Mouse (Mus musculus) kidney, embryonic 16.5 days (tissue): ENCODE results near the gene Erich3. TPM values are rescaled to one million over a fixed set of nuclear protein-coding genes. Genes with fewer than 3 reads are reported as not detected.

Source experiments
- ATAC-seq: fragments of 200-750 bp; cut with Nextera tagmentation; 2 replicates; pipeline ENCODE4 v1.8.0; 2017; ENCODE audit warnings: moderate TSS enrichment; ENCODE audit not compliant: low FRiP score, low TSS enrichment
- H3K27ac ChIP-seq: fragments of 300-500 bp; sonication (generic); 2 replicates; pipeline ENCODE4 v1.5.1; 2014; ENCODE audit warnings: low read length
- H3K27me3 ChIP-seq: fragments of 300-500 bp; sonication (generic); 2 replicates; pipeline ENCODE4 v1.6.1; 2014; ENCODE audit warnings: low read length, control low read depth, mixed read lengths; ENCODE audit not compliant: insufficient read depth
- H3K36me3 ChIP-seq: fragments of 300-500 bp; sonication (generic); 2 replicates; pipeline ENCODE4 v1.6.1; 2014; ENCODE audit warnings: low read length, control low read depth, mixed read lengths; ENCODE audit not compliant: insufficient read depth
- H3K4me1 ChIP-seq: fragments of 300-500 bp; sonication (generic); 2 replicates; pipeline ENCODE4 v1.6.1; 2014; ENCODE audit warnings: low read length, control low read depth, mixed read lengths; ENCODE audit not compliant: insufficient read depth
- H3K4me2 ChIP-seq: fragments of 300-500 bp; sonication (generic); replicated peaks from 2 replicates; pipeline ENCODE4 v1.6.1; 2014; ENCODE audit warnings: low read depth, low read length
- H3K4me3 ChIP-seq: fragments of 300-500 bp; sonication (generic); 2 replicates; pipeline ENCODE4 v1.5.1; 2014; ENCODE audit warnings: mild to moderate bottlenecking, low read length
- H3K9ac ChIP-seq: fragments of 300-500 bp; sonication (generic); replicated peaks from 2 replicates; pipeline ENCODE4 v1.6.1; 2014; ENCODE audit warnings: low read length
- H3K9me3 ChIP-seq: fragments of 300-500 bp; sonication (generic); 2 replicates; pipeline ENCODE4 v1.6.1; 2016; ENCODE audit warnings: low read length, control low read depth
- WGBS: fragments of 180-500 bp; shearing (Covaris S2); extraction: QIAGEN DNeasy Blood & Tissue Kit; methylation state at CpG from one replicate; pipeline ENCODE4 v1.1.7; 2014; 5-methylcytosine and 5-hydroxymethylcytosine counted together
- polyA plus RNA-seq: library from polyadenylated mRNA; unstranded; fragments of >200 nt; fragmentation: Nextera tagmentation; extraction: Ambion mirVana; gene quantifications from 2 replicates; pipeline ENCODE4 v1.2.1, GENCODE M21; 2015

Gene Erich3
- polyA plus RNA-seq, 1 experiment from 2014 or later, result 0.04 TPM

- 0 out of 2 replicates have a peak, but pooled peaks cover 9% of the 10 kb centered on the region for H3K4me1 ChIP-seq
- no peaks in the 10 kb centered on the region for H3K27me3 ChIP-seq
- no peaks in the 10 kb centered on the region for H3K36me3 ChIP-seq
- H3K9me3 ChIP-seq, result no peaks in the 10 kb centered on the region
- H3K9ac ChIP-seq, result no peak overlapping the region
- H3K27ac ChIP-seq, result no peak overlapping the region
- 87% methylated on average over 3 of the region's 3 CpGs for WGBS
- no peak overlapping the region for H3K4me3 ChIP-seq
- no peak overlapping the region for H3K4me2 ChIP-seq
- ATAC-seq, result no peak
These were observed 33.0 kb downstream of the Erich3 start for GRCm38 (mm10) chr3:154696611-154697010.

- no peak overlapping the region for H3K9ac ChIP-seq
- no peak overlapping the region for H3K4me3 ChIP-seq
- no peak overlapping the region for H3K4me2 ChIP-seq
- H3K27me3 ChIP-seq, result no peaks in the 10 kb centered on the region; the same call in 1 of the 2 replicates
- H3K9me3 ChIP-seq, result no peaks in the 10 kb centered on the region
- H3K36me3 ChIP-seq, result no peaks in the 10 kb centered on the region
- ATAC-seq, result no peak
- no peak overlapping the region for H3K27ac ChIP-seq
- WGBS, result 17% methylated on average over 5 of the region's 5 CpGs
- 0 out of 2 replicates have a peak, but pooled peaks cover 5% of the 10 kb centered on the region for H3K4me1 ChIP-seq
These were observed 35.2 kb downstream of the Erich3 start for GRCm38 (mm10) chr3:154698907-154699306.

- Histone ChIP-seq H3K27ac (no peak overlapping the region), H3K9ac (no peak overlapping the region), H3K9me3 (no peaks in the 10 kb centered on the region), H3K4me3 (no peak overlapping the region), H3K27me3 (no peaks in the 10 kb centered on the region; the same call in 1 of the 2 replicates), H3K36me3 (no peaks in the 10 kb centered on the region), H3K4me1 (0 out of 2 replicates have a peak, but pooled peaks cover 5% of the 10 kb centered on the region), H3K4me2 (no peak overlapping the region)
- 63% methylated on average over 3 of the region's 3 CpGs for WGBS
- no peak for ATAC-seq
These were observed 36.6 kb downstream of the Erich3 start for GRCm38 (mm10) chr3:154700296-154700695.

- Histone ChIP-seq H3K9ac (no peak overlapping the region), H3K36me3 (no peaks in the 10 kb centered on the region), H3K27ac (no peak overlapping the region), H3K4me2 (no peak overlapping the region), H3K4me1 (0 out of 2 replicates have a peak, but pooled peaks cover 5% of the 10 kb centered on the region), H3K27me3 (no peaks in the 10 kb centered on the region; the same call in 1 of the 2 replicates), H3K4me3 (no peak overlapping the region), H3K9me3 (no peaks in the 10 kb centered on the region)
- 33% methylated on average over 2 of the region's 2 CpGs for WGBS
- ATAC-seq, result peak; percentile 80
These were observed 37.1 kb downstream of the Erich3 start for GRCm38 (mm10) chr3:154700735-154701134.

GRCm38 (mm10) chr3:154704755-154705154 lies 41.1 kb downstream of the Erich3 start:
- 0 out of 2 replicates have a peak, but pooled peaks cover 5% of the 10 kb centered on the region for H3K4me1 ChIP-seq
- H3K9me3 ChIP-seq, result no peaks in the 10 kb centered on the region
- WGBS, result 19% methylated on average over 6 of the region's 6 CpGs
- no peak overlapping the region for H3K4me3 ChIP-seq
- no peak overlapping the region for H3K27ac ChIP-seq
- H3K27me3 ChIP-seq, result no peaks in the 10 kb centered on the region; the same call in 1 of the 2 replicates
- ATAC-seq, result peak; percentile 54
- no peaks in the 10 kb centered on the region for H3K36me3 ChIP-seq
- H3K4me2 ChIP-seq, result no peak overlapping the region
- no peak overlapping the region for H3K9ac ChIP-seq

GRCm38 (mm10) chr3:154708150-154708549 lies 44.5 kb downstream of the Erich3 start:
- 92% methylated on average over 3 of the region's 3 CpGs for WGBS
- no peak overlapping the region for H3K27ac ChIP-seq
- no peak overlapping the region for H3K9ac ChIP-seq
- H3K4me1 ChIP-seq, result no peaks in the 10 kb centered on the region
- H3K9me3 ChIP-seq, result no peaks in the 10 kb centered on the region
- no peaks in the 10 kb centered on the region for H3K36me3 ChIP-seq
- H3K4me2 ChIP-seq, result no peak overlapping the region
- H3K4me3 ChIP-seq, result no peak overlapping the region
- H3K27me3 ChIP-seq, result no peaks in the 10 kb centered on the region; the same call in 1 of the 2 replicates
- no peak for ATAC-seq

GRCm38 (mm10) chr3:154723198-154723597 lies 59.5 kb downstream of the Erich3 start:
- Histone ChIP-seq H3K36me3 (no peaks in the 10 kb centered on the region), H3K9me3 (no peaks in the 10 kb centered on the region), H3K4me1 (no peaks in the 10 kb centered on the region), H3K9ac (no peak overlapping the region), H3K27me3 (no peaks in the 10 kb centered on the region), H3K27ac (no peak overlapping the region), H3K4me3 (no peak overlapping the region), H3K4me2 (no peak overlapping the region)
- ATAC-seq, result no peak
- 64% methylated on average over 7 of the region's 7 CpGs for WGBS

GRCm38 (mm10) chr3:154731431-154731830 lies 67.8 kb downstream of the Erich3 start:
- Histone ChIP-seq H3K4me3 (no peak overlapping the region), H3K4me2 (no peak overlapping the region), H3K9me3 (no peaks in the 10 kb centered on the region), H3K9ac (no peak overlapping the region), H3K27ac (no peak overlapping the region), H3K36me3 (no peaks in the 10 kb centered on the region), H3K4me1 (no peaks in the 10 kb centered on the region), H3K27me3 (no peaks in the 10 kb centered on the region)
- 62% methylated on average over 10 of the region's 10 CpGs for WGBS
- no peak for ATAC-seq

GRCm38 (mm10) chr3:154741496-154741895 lies 77.8 kb downstream of the Erich3 start:
- H3K27me3 ChIP-seq, result no peaks in the 10 kb centered on the region
- WGBS, result 67% methylated on average over 5 of the region's 5 CpGs
- H3K4me1 ChIP-seq, result no peaks in the 10 kb centered on the region
- no peaks in the 10 kb centered on the region for H3K9me3 ChIP-seq
- no peak overlapping the region for H3K4me2 ChIP-seq
- H3K4me3 ChIP-seq, result no peak overlapping the region
- H3K27ac ChIP-seq, result no peak overlapping the region
- H3K36me3 ChIP-seq, result no peaks in the 10 kb centered on the region
- no peak overlapping the region for H3K9ac ChIP-seq
- no peak for ATAC-seq

- Histone ChIP-seq H3K4me3 (no peak overlapping the region), H3K9me3 (no peaks in the 10 kb centered on the region), H3K27me3 (no peaks in the 10 kb centered on the region), H3K4me1 (no peaks in the 10 kb centered on the region), H3K27ac (no peak overlapping the region), H3K4me2 (no peak overlapping the region), H3K36me3 (no peaks in the 10 kb centered on the region), H3K9ac (no peak overlapping the region)
- no peak for ATAC-seq
- 68% methylated on average over 5 of the region's 5 CpGs for WGBS
These were observed 79.3 kb downstream of the Erich3 start for GRCm38 (mm10) chr3:154742927-154743326.
